Mouse (Mus musculus): Measurements from ENCODE around the gene Arid3b. TPM values are rescaled to one million over a fixed set of nuclear protein-coding genes. Genes with fewer than 3 reads are reported as not detected.

The Arid3b gene
- polyA plus RNA-seq, 1 experiment from 2014 or later, result 11.3 TPM

- Histone ChIP-seq H3K4me1 (no peaks in the 10 kb centered on the region), H3K4me3 (no peak overlapping the region), H3K36me3 (no peaks in the 10 kb centered on the region), H3K27ac (replicated peaks) (no peak overlapping the region), H3K4me2 (no peak overlapping the region), H3K9ac (no peak overlapping the region), H3K27me3 (replicated peaks) (no peaks in the 10 kb centered on the region), H3K9me3 (no peaks in the 10 kb centered on the region)
- no peak for ATAC-seq (ENCODE audit: extremely low read depth, insufficient number of reproducible peaks, low FRiP score, low TSS enrichment)
Observed at GRCm38 (mm10) chr9:57864336-57864735, 27.7 kb upstream of the Arid3b start.

- Histone ChIP-seq H3K27ac (replicated peaks) (no peak overlapping the region), H3K36me3 (no peaks in the 10 kb centered on the region), H3K4me2 (no peak overlapping the region), H3K4me1 (no peaks in the 10 kb centered on the region), H3K27me3 (replicated peaks) (no peaks in the 10 kb centered on the region), H3K4me3 (no peak overlapping the region), H3K9me3 (no peaks in the 10 kb centered on the region), H3K9ac (no peak overlapping the region)
- ATAC-seq (ENCODE audit: extremely low read depth, insufficient number of reproducible peaks, low FRiP score, low TSS enrichment), result no peak
- WGBS, result 52% methylated on average over 9 of the region's 9 CpGs
Observed at GRCm38 (mm10) chr9:57861951-57862471, 25.4 kb upstream of the Arid3b start.

GRCm38 (mm10) chr9:57856456-57856855 is 19.9 kb upstream of the Arid3b start:
- Histone ChIP-seq H3K4me3 (no peak overlapping the region), H3K9me3 (no peaks in the 10 kb centered on the region), H3K4me2 (no peak overlapping the region), H3K27ac (replicated peaks) (no peak overlapping the region), H3K4me1 (no peaks in the 10 kb centered on the region), H3K36me3 (no peaks in the 10 kb centered on the region), H3K27me3 (replicated peaks) (no peaks in the 10 kb centered on the region), H3K9ac (no peak overlapping the region)
- WGBS, result 60% methylated on average over 2 of the region's 2 CpGs
- no peak for ATAC-seq (ENCODE audit: extremely low read depth, insufficient number of reproducible peaks, low FRiP score, low TSS enrichment)

- Histone ChIP-seq H3K4me2 (no peak overlapping the region), H3K36me3 (no peaks in the 10 kb centered on the region), H3K4me3 (no peak overlapping the region), H3K4me1 (peaks cover 9% of the 10 kb centered on the region), H3K9ac (no peak overlapping the region), H3K27ac (replicated peaks) (no peak overlapping the region), H3K27me3 (replicated peaks) (no peaks in the 10 kb centered on the region), H3K9me3 (no peaks in the 10 kb centered on the region)
- no peak for ATAC-seq (ENCODE audit: extremely low read depth, insufficient number of reproducible peaks, low FRiP score, low TSS enrichment)
Observed at GRCm38 (mm10) chr9:57854280-57854679, 17.7 kb upstream of the Arid3b start.

- Histone ChIP-seq H3K4me1 (peaks cover 39% of the 10 kb centered on the region), H3K27me3 (replicated peaks) (peaks cover under 1% of the 10 kb centered on the region), H3K4me2 (peak overlapping the region; percentile 43), H3K4me3 (no peak overlapping the region), H3K9ac (no peak overlapping the region; the same call in 1 of the 2 replicates), H3K36me3 (no peaks in the 10 kb centered on the region), H3K27ac (replicated peaks) (peak overlapping the region; percentile 54), H3K9me3 (no peaks in the 10 kb centered on the region)
- ATAC-seq (ENCODE audit: extremely low read depth, insufficient number of reproducible peaks, low FRiP score, low TSS enrichment), result no peak
- WGBS, result 20% methylated on average over 2 of the region's 2 CpGs
Observed at GRCm38 (mm10) chr9:57839032-57839431, 2.4 kb upstream of the Arid3b start.

- Histone ChIP-seq H3K27ac (replicated peaks) (peak overlapping the region; percentile 80), H3K4me2 (peak overlapping the region; percentile 81), H3K4me3 (peak overlapping the region; percentile 90), H3K4me1 (peaks cover 66% of the 10 kb centered on the region), H3K27me3 (replicated peaks) (peaks cover 8% of the 10 kb centered on the region), H3K9me3 (no peaks in the 10 kb centered on the region), H3K36me3 (peaks cover 6% of the 10 kb centered on the region; the same call in 1 of the 2 replicates), H3K9ac (peak overlapping the region; percentile 93)
- ATAC-seq (ENCODE audit: extremely low read depth, insufficient number of reproducible peaks, low FRiP score, low TSS enrichment), result no peak
- under 1% methylated on average over 22 of the region's 22 CpGs for WGBS
Observed at GRCm38 (mm10) chr9:57835841-57836514, 615 bp downstream of the Arid3b start.

GRCm38 (mm10) chr9:57834629-57835417 is 1.8 kb downstream of the Arid3b start:
- H3K9ac ChIP-seq, result peak overlapping the region; percentile 74
- H3K36me3 ChIP-seq, result peaks cover 6% of the 10 kb centered on the region; the same call in 1 of the 2 replicates
- H3K27me3 ChIP-seq (replicated peaks), result peaks cover 12% of the 10 kb centered on the region
- H3K4me3 ChIP-seq, result peak overlapping the region; percentile 90
- no peak for ATAC-seq (ENCODE audit: extremely low read depth, insufficient number of reproducible peaks, low FRiP score, low TSS enrichment)
- H3K27ac ChIP-seq (replicated peaks), result no peak overlapping the region
- peaks cover 77% of the 10 kb centered on the region for H3K4me1 ChIP-seq
- H3K9me3 ChIP-seq, result no peaks in the 10 kb centered on the region
- peak overlapping the region; percentile 81 for H3K4me2 ChIP-seq
- WGBS, result 31% methylated on average over 11 of the region's 11 CpGs

- Histone ChIP-seq H3K4me3 (0 out of 2 replicates have a peak overlapping the region, but pooled peaks have one; percentile 0), H3K9me3 (no peaks in the 10 kb centered on the region), H3K27ac (replicated peaks) (no peak overlapping the region), H3K9ac (peak overlapping the region; percentile 56), H3K27me3 (replicated peaks) (peaks cover 22% of the 10 kb centered on the region), H3K4me2 (peak overlapping the region; percentile 81), H3K4me1 (peaks cover 79% of the 10 kb centered on the region), H3K36me3 (peaks cover 6% of the 10 kb centered on the region; the same call in 1 of the 2 replicates)
- no peak for ATAC-seq (ENCODE audit: extremely low read depth, insufficient number of reproducible peaks, low FRiP score, low TSS enrichment)
- WGBS, result 56% methylated on average over 9 of the region's 9 CpGs
Observed at GRCm38 (mm10) chr9:57833762-57834471, 2.7 kb downstream of the Arid3b start.

GRCm38 (mm10) chr9:57831267-57832082 is 5.1 kb downstream of the Arid3b start:
- 8% methylated on average over 24 of the region's 24 CpGs for WGBS
- Histone ChIP-seq H3K4me1 (peaks cover 88% of the 10 kb centered on the region), H3K9me3 (no peaks in the 10 kb centered on the region), H3K4me3 (peak overlapping the region; percentile 33), H3K9ac (peak overlapping the region; percentile 37; the same call in 1 of the 2 replicates), H3K27ac (replicated peaks) (peak overlapping the region; percentile 78), H3K36me3 (peaks cover 6% of the 10 kb centered on the region; the same call in 1 of the 2 replicates), H3K4me2 (peak overlapping the region; percentile 65), H3K27me3 (replicated peaks) (peaks cover 22% of the 10 kb centered on the region)
- peak; percentile 90 for ATAC-seq (ENCODE audit: extremely low read depth, insufficient number of reproducible peaks, low FRiP score, low TSS enrichment)

- ATAC-seq (ENCODE audit: extremely low read depth, insufficient number of reproducible peaks, low FRiP score, low TSS enrichment), result no peak
- Histone ChIP-seq H3K27ac (replicated peaks) (peak overlapping the region; percentile 78), H3K9me3 (no peaks in the 10 kb centered on the region), H3K9ac (peak overlapping the region; percentile 37), H3K4me3 (0 out of 2 replicates have a peak overlapping the region, but pooled peaks have one; percentile 33), H3K4me1 (peaks cover 85% of the 10 kb centered on the region), H3K4me2 (peak overlapping the region; percentile 65; the same call in 1 of the 2 replicates), H3K27me3 (replicated peaks) (peaks cover 22% of the 10 kb centered on the region), H3K36me3 (peaks cover 6% of the 10 kb centered on the region; the same call in 1 of the 2 replicates)
- WGBS, result 70% methylated on average over 6 of the region's 6 CpGs
Observed at GRCm38 (mm10) chr9:57829812-57830557, 6.6 kb downstream of the Arid3b start.
